Mouse (Mus musculus) liver, postnatal 0 days (tissue): Measurements from ENCODE around the gene Rbfox1. TPM values are rescaled to one million over a fixed set of nuclear protein-coding genes. Genes with fewer than 3 reads are reported as not detected.

Experiments used
- ATAC-seq: fragments of 200-750 bp; cut with Nextera tagmentation; 2 replicates; pipeline ENCODE4 v1.8.0; 2017; ENCODE audit warnings: mild to moderate bottlenecking, moderate library complexity
- DNase-seq: peaks from one replicate; pipeline ENCODE4 v3.0.0-alpha.2; 2016
- H3K27ac ChIP-seq: fragments of 300-500 bp; sonication (generic); 2 replicates; pipeline ENCODE4 v1.5.1; 2014; ENCODE audit warnings: antibody characterized with exemption, moderate library complexity, mild to moderate bottlenecking, low read depth
- H3K27me3 ChIP-seq: fragments of 300-500 bp; sonication (generic); 2 replicates; pipeline ENCODE4 v1.6.1; 2014; ENCODE audit warnings: low read length, control low read depth, mixed read lengths; ENCODE audit not compliant: insufficient read depth
- H3K36me3 ChIP-seq: fragments of 300-500 bp; sonication (generic); replicated peaks from 2 replicates; pipeline ENCODE4 v1.6.1; 2014; ENCODE audit warnings: mild to moderate bottlenecking, control low read depth, low read length, moderate library complexity, mixed read lengths; ENCODE audit not compliant: insufficient read depth
- H3K4me1 ChIP-seq: fragments of 300-500 bp; sonication (generic); 2 replicates; pipeline ENCODE4 v1.6.1; 2014; ENCODE audit warnings: antibody characterized with exemption, mild to moderate bottlenecking, control low read depth; ENCODE audit not compliant: insufficient read depth
- H3K4me2 ChIP-seq: fragments of 300-500 bp; sonication (generic); 2 replicates; pipeline ENCODE4 v1.6.1; 2014; ENCODE audit warnings: low read depth, mild to moderate bottlenecking, low read length, moderate library complexity, mixed read lengths
- H3K4me3 ChIP-seq: fragments of 300-500 bp; sonication (generic); 2 replicates; pipeline ENCODE4 v1.5.1; 2014; ENCODE audit warnings: low read depth, low read length
- H3K9ac ChIP-seq: fragments of 300-500 bp; sonication (generic); replicated peaks from 2 replicates; pipeline ENCODE4 v1.6.1; 2014; ENCODE audit warnings: mild to moderate bottlenecking, moderate library complexity
- H3K9me3 ChIP-seq: fragments of 300-500 bp; sonication (generic); 2 replicates; pipeline ENCODE4 v1.6.1; 2016; ENCODE audit warnings: mild to moderate bottlenecking, control low read depth, low read length, mixed read lengths
- CTCF ChIP-seq: sonication (generic); IDR thresholded peaks from 2 replicates; pipeline ENCODE4 v1.5.1; 2016; ENCODE audit warnings: antibody characterized with exemption, low read depth
- EP300 ChIP-seq: IDR thresholded peaks from 2 replicates; pipeline ENCODE4 v1.6.1; 2016; ENCODE audit warnings: antibody characterized with exemption, low read depth, mild to moderate bottlenecking
- WGBS: fragments of 180-500 bp; shearing (Covaris S2); extraction: QIAGEN DNeasy Blood & Tissue Kit; methylation state at CpG from one replicate; pipeline ENCODE4 v1.1.7; 2014; ENCODE audit not compliant: insufficient replicate concordance; 5-methylcytosine and 5-hydroxymethylcytosine counted together
- polyA plus RNA-seq: library from polyadenylated mRNA; unstranded; fragments of >200 nt; fragmentation: Nextera tagmentation; extraction: Ambion mirVana; gene quantifications from 2 replicates; pipeline ENCODE4 v1.2.1, GENCODE M21; 2015

The Rbfox1 gene
- polyA plus RNA-seq, 1 experiment from 2014 or later: 0.12 TPM

DNA sequence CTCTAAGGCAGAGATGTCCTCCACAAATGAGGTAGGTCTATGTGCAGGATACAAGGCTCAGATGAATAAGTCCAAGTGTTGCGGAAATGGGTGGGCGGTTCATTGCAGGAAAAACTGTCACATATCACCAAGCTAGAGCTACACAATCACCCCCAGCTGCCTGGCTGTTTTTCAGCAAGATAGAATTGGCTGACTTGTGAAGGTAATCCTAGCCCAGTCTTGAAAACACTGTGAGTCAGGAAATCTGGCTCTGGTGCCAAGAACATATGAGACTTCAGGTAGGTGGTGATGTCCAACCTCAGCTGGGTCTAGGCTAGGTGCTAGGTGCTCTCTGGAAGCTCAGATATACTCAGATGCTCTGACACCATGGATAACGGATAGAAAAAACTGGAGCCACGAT is 1372.2 kb downstream of the Rbfox1 start:
- H3K9ac ChIP-seq: no peak overlapping the region
- no peaks in the 10 kb centered on the region for H3K36me3 ChIP-seq

DNA sequence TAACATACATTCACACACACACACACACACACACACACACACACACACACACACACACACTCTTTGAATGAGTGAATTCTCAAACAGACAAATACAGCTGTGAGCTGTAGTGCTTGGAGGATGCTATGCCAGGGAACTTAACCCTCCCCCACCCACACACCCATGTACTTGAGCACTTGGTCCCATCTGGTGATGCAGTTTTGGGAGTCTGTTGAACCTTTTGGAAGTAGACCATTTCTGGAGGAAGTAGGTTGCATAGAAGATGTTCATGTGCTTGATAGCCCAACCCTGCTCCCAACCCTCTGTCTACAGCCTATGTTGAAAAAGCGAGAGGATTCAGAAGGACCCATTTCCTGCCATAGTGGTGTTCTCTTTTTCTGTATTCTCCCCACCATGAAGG is 1378.1 kb downstream of the Rbfox1 start:
- no peak overlapping the region for H3K9ac ChIP-seq
- H3K36me3 ChIP-seq: no peaks in the 10 kb centered on the region
- H3K4me2 ChIP-seq: no peak overlapping the region
- H3K9me3 ChIP-seq: no peaks in the 10 kb centered on the region
- TF ChIP-seq EP300 (no peak), CTCF (no peak)
- DNase-seq: no peak
- no peak overlapping the region for H3K4me3 ChIP-seq
- no peak overlapping the region for H3K27ac ChIP-seq
- H3K4me1 ChIP-seq: no peaks in the 10 kb centered on the region
- WGBS: 65% methylated on average over 1 of the region's 1 CpGs
- no peaks in the 10 kb centered on the region for H3K27me3 ChIP-seq
- ATAC-seq: no peak

More for the DNA sequence above, 1372.2 kb downstream of the Rbfox1 start:
- Histone ChIP-seq H3K4me2 (no peak overlapping the region), H3K4me3 (no peak overlapping the region), H3K4me1 (no peaks in the 10 kb centered on the region), H3K9me3 (no peaks in the 10 kb centered on the region), H3K27me3 (no peaks in the 10 kb centered on the region), H3K27ac (no peak overlapping the region)
- WGBS: 84% methylated on average over 4 of the region's 4 CpGs
- ATAC-seq (no peak), DNase-seq (no peak)
- TF ChIP-seq CTCF (no peak), EP300 (no peak)

DNA sequence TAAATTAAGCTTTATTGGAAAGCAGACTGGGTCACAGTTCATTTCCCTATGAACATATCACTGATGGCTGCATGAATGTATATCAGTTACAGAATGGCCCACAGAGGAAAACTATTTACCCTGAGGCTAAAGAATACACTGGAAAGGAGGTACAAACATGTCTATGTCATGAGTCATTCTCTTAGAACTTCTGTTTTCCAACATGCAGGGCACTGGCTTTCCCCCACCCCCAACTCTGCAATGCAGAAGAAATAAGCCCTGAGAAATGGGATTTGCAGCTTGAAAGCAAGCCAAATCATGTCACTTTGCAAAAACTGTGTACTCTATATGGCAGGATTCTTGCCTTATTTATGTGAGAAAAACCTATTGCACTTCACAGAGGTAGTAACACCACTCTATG is 1380.6 kb downstream of the Rbfox1 start:
- Histone ChIP-seq H3K27ac (no peak overlapping the region), H3K9ac (no peak overlapping the region), H3K36me3 (no peaks in the 10 kb centered on the region), H3K4me2 (no peak overlapping the region), H3K4me3 (no peak overlapping the region), H3K4me1 (no peaks in the 10 kb centered on the region), H3K27me3 (no peaks in the 10 kb centered on the region), H3K9me3 (no peaks in the 10 kb centered on the region)
- TF ChIP-seq CTCF: no peak
- TF ChIP-seq EP300: no peak
- ATAC-seq: no peak
- DNase-seq: no peak

DNA sequence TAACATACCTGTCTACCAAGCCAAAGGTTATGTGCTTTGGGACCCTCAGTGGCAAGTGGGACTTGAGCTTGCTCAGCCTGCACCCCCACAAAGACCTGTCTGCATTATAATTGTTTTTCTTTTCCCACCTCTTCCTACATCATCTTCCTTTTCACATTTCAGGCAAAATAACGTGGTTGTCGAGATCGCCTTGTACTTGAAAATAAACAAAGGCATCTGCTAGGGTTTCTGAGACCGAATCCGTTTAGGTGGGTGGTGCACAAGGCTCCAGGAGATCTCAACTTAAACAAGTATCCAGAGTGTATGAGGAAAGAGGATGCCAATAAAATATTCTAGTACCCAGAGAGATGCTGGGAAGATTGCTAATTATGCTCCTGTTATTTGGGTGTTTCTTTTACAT is 1390.3 kb downstream of the Rbfox1 start:
- Histone ChIP-seq H3K9ac (no peak overlapping the region), H3K4me1 (no peaks in the 10 kb centered on the region), H3K4me2 (no peak overlapping the region), H3K4me3 (no peak overlapping the region), H3K27ac (no peak overlapping the region), H3K36me3 (no peaks in the 10 kb centered on the region), H3K9me3 (peaks cover 3% of the 10 kb centered on the region), H3K27me3 (no peaks in the 10 kb centered on the region)
- ATAC-seq (no peak), DNase-seq (no peak)
- 81% methylated on average over 5 of the region's 5 CpGs for WGBS
- TF ChIP-seq CTCF: no peak
- TF ChIP-seq EP300: no peak

DNA sequence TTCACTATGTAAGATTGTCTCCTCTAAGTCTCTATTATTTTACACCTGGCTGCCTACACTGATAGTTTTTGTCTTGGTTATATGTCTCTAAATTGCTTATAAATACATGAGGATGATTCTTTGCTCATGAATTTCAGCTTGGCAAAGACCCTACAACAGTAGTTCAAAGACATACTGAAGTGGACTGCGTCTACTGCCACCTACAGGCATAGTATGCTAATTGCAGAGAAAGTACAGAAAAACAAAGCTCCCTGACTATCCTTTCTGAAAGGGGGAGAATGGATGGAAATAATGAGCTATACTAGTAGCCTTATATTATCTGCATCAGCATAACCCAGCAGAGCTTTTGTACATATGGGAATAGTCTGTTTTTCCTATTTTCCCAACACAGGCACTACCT is 1390.7 kb downstream of the Rbfox1 start:
- 34% methylated on average over 1 of the region's 1 CpGs for WGBS
- ATAC-seq: no peak
- H3K9ac ChIP-seq: no peak overlapping the region
- no peak overlapping the region for H3K4me2 ChIP-seq
- TF ChIP-seq CTCF (peak; percentile 41), EP300 (no peak)
- H3K9me3 ChIP-seq: peaks cover 3% of the 10 kb centered on the region
- H3K27ac ChIP-seq: no peak overlapping the region
- H3K4me1 ChIP-seq: no peaks in the 10 kb centered on the region
- no peaks in the 10 kb centered on the region for H3K36me3 ChIP-seq
- no peak for DNase-seq
- no peaks in the 10 kb centered on the region for H3K27me3 ChIP-seq
- H3K4me3 ChIP-seq: no peak overlapping the region

DNA sequence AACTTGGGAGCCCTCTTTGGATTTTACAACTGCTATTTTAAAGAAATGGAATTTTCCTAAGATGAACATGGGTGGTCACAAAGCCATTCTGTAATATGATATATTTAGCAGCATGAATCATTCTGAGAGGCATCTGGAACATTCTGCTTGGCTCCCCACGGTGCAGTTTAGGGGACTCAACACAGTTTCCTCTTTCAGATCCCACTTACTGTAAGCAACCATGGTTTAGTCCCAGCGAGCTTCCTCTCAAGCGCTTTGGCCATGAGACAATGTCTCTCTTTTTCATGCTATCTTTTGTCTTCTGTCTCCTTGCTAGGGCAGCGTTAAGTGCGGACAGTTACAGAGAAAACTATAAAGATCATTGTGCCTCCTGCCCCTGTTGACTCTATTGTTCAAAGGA is 1394.4 kb downstream of the Rbfox1 start:
- 65% methylated on average over 5 of the region's 5 CpGs for WGBS
- no peaks in the 10 kb centered on the region for H3K4me1 ChIP-seq
- no peaks in the 10 kb centered on the region for H3K36me3 ChIP-seq
- H3K4me2 ChIP-seq: no peak overlapping the region
- H3K9me3 ChIP-seq: peaks cover 3% of the 10 kb centered on the region
- TF ChIP-seq EP300 (no peak), CTCF (no peak)
- no peak overlapping the region for H3K9ac ChIP-seq
- no peak overlapping the region for H3K27ac ChIP-seq
- H3K27me3 ChIP-seq: no peaks in the 10 kb centered on the region
- no peak for ATAC-seq
- DNase-seq: no peak
- no peak overlapping the region for H3K4me3 ChIP-seq

DNA sequence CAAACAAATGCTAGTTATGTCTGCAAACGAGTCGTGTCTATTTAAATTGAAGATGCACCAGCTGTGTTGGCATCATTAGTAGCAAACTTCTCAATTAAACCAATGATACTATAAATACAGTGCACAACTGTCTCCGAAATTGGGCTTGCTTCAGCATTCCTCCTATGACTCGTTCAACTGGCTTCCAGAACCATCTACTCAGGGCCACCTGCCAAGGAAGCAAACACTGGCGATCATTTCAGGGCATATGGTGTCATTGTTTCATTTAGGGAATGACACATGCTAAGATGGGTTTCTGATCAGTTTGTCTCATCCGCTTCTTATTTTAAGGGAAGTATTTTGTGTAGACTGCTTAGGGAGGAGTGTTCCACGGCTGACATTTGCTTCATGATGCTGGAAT is 1397.1 kb downstream of the Rbfox1 start:
- TF ChIP-seq CTCF (no peak), EP300 (no peak)
- H3K36me3 ChIP-seq: no peaks in the 10 kb centered on the region
- no peak for DNase-seq
- H3K27ac ChIP-seq: no peak overlapping the region
- H3K4me2 ChIP-seq: no peak overlapping the region
- H3K27me3 ChIP-seq: no peaks in the 10 kb centered on the region
- no peak overlapping the region for H3K4me3 ChIP-seq
- 79% methylated on average over 7 of the region's 7 CpGs for WGBS
- no peak overlapping the region for H3K9ac ChIP-seq
- ATAC-seq: no peak
- H3K4me1 ChIP-seq: no peaks in the 10 kb centered on the region
- H3K9me3 ChIP-seq: no peaks in the 10 kb centered on the region
